Mouse (Mus musculus) embryonic facial prominence, embryonic 10.5 days (tissue): ENCODE measurements around the gene Musk. TPM values are rescaled to one million over a fixed set of nuclear protein-coding genes. Genes with fewer than 3 reads are reported as not detected.

Source experiments
- DNase-seq: peaks from one replicate; pipeline ENCODE4 v3.0.0-alpha.2; 2017; ENCODE audit warnings: low spot score
- H3K27ac ChIP-seq: fragments of 300-500 bp; sonication (generic); replicated peaks from 2 replicates; pipeline ENCODE4 v1.5.1; 2016; ENCODE audit warnings: mild to moderate bottlenecking
- H3K27me3 ChIP-seq: fragments of 300-500 bp; sonication (generic); replicated peaks from 2 replicates; pipeline ENCODE4 v1.6.1; 2016; ENCODE audit warnings: low read depth, mild to moderate bottlenecking; ENCODE audit not compliant: poor library complexity, severe bottlenecking
- H3K36me3 ChIP-seq: fragments of 300-500 bp; sonication (generic); replicated peaks from 2 replicates; pipeline ENCODE4 v1.6.1; 2016; ENCODE audit warnings: mild to moderate bottlenecking, moderate library complexity
- H3K4me1 ChIP-seq: fragments of 300-500 bp; sonication (generic); 2 replicates; pipeline ENCODE4 v1.6.1; 2016
- H3K4me3 ChIP-seq: fragments of 300-500 bp; sonication (generic); 2 replicates; pipeline ENCODE4 v1.5.1; 2016; ENCODE audit warnings: mild to moderate bottlenecking, moderate library complexity
- H3K9me3 ChIP-seq: fragments of 300-500 bp; sonication (generic); 2 replicates; pipeline ENCODE4 v1.6.1; 2016; ENCODE audit warnings: mild to moderate bottlenecking
- WGBS: fragments of 180-500 bp; shearing (Covaris S2); methylation state at CpG from one replicate; pipeline ENCODE4 v1.1.7; 2016; 5-methylcytosine and 5-hydroxymethylcytosine counted together
- polyA plus RNA-seq: library from polyadenylated mRNA; unstranded; fragments of >200 nt; fragmentation: Nextera tagmentation; extraction: Ambion mirVana; gene quantifications from 2 replicates; pipeline ENCODE4 v1.2.1, GENCODE M21; 2016

Gene Musk
- polyA plus RNA-seq, 1 experiment from 2014 or later = 0.22 TPM

DNA sequence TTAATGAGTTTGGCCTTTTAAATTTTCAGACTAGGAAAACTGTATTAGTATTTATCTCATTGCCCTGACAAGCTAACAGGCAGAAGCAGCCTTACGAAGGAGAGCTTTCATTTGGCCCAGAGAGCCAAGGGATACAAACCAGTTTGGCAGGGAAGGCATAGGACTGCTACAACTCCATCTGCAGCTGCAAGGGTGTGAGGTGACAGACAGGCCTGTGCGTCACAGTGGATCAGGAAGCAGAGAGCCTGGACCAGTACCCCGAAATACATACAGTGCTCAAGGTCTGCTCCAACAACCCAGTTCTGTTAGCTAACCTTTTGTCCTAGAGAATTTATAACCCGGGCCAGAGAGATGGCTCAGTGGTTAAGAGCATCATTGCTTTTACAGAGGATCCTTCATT lies 42.5 kb downstream of the Musk start:
- 81% methylated on average over 4 of the region's 4 CpGs for WGBS
- H3K27ac ChIP-seq = no peak overlapping the region
- peaks cover 14% of the 10 kb centered on the region for H3K4me1 ChIP-seq
- H3K36me3 ChIP-seq = no peaks in the 10 kb centered on the region
- no peak overlapping the region for H3K4me3 ChIP-seq
- H3K9me3 ChIP-seq = no peaks in the 10 kb centered on the region
- no peak for DNase-seq
- H3K27me3 ChIP-seq = no peaks in the 10 kb centered on the region

DNA sequence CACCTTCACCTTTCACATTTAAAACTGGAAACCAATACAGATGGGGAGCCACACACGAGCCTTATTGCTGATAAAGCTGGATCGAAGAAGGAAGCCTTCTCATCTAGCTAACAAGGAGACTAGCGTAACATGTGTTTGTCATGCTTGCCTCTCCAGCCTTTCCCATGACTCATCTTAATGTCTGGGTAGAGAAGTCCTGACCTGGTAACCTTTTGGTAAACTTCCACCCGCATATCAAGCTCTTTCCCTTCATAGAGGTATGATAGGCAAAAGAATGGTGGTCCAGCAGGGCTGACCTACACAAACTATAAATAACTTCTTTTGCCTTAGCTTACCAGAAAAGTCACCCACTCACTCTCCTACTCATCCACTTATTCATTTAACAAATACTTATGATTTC lies 44.3 kb downstream of the Musk start:
- no peak overlapping the region for H3K4me3 ChIP-seq
- no peak for DNase-seq
- no peak overlapping the region for H3K27ac ChIP-seq
- H3K36me3 ChIP-seq = no peaks in the 10 kb centered on the region
- H3K4me1 ChIP-seq = peaks cover 14% of the 10 kb centered on the region
- WGBS = 87% methylated on average over 4 of the region's 4 CpGs
- no peaks in the 10 kb centered on the region for H3K9me3 ChIP-seq
- H3K27me3 ChIP-seq = no peaks in the 10 kb centered on the region

DNA sequence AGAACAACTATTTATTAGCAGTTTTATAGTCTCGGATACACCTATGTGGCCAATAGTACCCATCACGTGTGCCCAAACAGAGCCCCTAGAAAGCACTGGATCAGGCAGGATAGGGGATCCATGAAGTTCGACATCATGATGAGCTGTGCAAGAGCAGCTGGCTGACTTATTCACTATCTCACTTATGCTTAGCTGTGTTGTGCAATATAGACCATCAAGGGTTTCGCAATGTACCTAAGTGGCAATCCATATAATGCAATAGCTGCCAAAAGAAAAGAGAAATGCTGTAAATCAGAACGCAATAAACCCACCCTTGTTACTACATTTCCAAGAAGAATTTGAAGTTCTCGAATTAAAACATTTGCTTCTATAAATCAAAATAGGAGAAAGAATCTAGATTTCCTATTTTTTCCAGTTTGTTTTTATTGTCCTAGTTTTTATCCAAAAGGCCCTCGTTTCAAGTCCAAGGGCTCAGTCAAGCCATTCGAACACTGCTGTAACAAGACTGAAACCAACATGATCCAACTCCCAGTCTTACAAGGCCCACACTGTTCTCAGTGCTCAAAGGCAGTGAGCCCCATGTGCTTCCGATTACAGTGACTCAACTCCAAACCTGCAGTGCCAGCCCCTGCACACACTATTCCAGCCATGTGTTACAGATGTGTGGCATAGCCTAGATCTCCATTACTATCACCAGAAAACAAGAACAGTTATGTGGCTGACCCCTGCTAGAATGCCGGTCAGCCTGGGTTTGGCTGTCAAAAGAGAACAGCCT lies 45.3 kb downstream of the Musk start:
- Histone ChIP-seq H3K27me3 (no peaks in the 10 kb centered on the region), H3K27ac (no peak overlapping the region), H3K4me3 (no peak overlapping the region), H3K36me3 (no peaks in the 10 kb centered on the region), H3K4me1 (peaks cover 14% of the 10 kb centered on the region), H3K9me3 (no peaks in the 10 kb centered on the region)
- DNase-seq = peak; percentile 62
- WGBS = 77% methylated on average over 10 of the region's 10 CpGs

DNA sequence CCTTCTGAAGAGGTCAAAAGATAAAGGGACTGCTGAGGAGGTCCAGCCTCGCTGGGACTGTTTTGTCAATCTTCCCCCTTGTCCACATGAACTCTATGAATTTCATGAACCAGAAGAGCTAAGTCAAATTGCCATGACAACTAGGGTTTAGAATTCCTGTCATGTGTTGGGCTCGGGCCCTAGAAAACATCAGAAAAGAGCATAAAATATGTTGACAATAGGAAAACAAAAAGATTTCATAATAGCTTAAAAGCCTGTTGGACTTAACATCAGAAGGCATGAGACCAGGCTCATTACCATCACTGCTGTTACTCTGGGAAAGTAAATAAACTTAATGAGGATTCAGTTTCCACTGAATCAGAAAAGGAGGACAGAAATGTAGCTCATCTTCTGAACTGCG lies 46.6 kb downstream of the Musk start:
- Histone ChIP-seq H3K27ac (no peak overlapping the region), H3K36me3 (no peaks in the 10 kb centered on the region), H3K4me3 (no peak overlapping the region), H3K9me3 (no peaks in the 10 kb centered on the region), H3K27me3 (no peaks in the 10 kb centered on the region), H3K4me1 (peaks cover 5% of the 10 kb centered on the region; the same call in 1 of the 2 replicates)
- no peak for DNase-seq
- 54% methylated on average over 3 of the region's 3 CpGs for WGBS

DNA sequence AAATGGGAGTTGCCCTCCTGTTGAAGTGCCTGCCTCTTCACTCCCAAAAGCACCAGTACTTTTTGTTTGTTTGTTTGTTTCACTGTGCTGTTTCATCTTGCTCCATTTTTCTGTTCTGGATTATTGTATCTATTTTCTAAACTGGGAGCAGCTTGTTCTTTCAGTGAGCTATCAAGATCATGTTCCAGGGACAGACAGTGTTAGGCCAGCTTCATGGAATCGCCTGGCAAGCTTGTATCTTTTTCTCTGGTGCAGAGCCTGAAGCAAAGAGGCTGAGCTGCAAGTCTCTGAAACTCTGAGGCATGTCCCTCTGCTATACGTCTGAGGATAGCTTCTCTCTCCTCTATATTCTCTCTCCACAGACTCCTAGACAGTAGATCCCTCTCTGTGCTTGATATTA lies 50.5 kb downstream of the Musk start:
- WGBS = 75% methylated on average over 2 of the region's 2 CpGs
- no peak for DNase-seq
- no peak overlapping the region for H3K27ac ChIP-seq

DNA sequence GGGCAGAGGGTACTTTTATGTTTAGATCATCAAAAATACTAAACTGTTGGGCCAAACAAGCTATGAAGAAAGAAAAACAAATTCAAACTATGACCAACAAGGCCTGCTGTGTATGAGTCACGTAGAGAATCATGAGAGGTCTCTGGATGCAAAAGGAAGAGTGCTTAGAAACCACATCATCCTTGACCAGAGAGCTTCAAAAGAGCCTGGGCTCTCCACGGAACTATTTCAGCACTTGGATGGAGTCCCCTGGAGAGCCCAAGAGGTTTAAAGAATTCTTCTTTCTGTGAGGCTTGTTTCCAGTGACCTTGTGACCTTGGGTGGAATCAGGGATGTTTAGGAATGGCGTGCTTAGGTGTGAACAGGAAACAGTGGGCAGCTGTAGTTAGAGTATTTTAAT lies 53.5 kb downstream of the Musk start:
- no peaks in the 10 kb centered on the region for H3K9me3 ChIP-seq
- DNase-seq = no peak
- H3K4me1 ChIP-seq = peaks cover 8% of the 10 kb centered on the region
- no peaks in the 10 kb centered on the region for H3K36me3 ChIP-seq
- no peaks in the 10 kb centered on the region for H3K27me3 ChIP-seq
- WGBS = 29% methylated on average over 3 of the region's 3 CpGs
- H3K4me3 ChIP-seq = no peak overlapping the region
- no peak overlapping the region for H3K27ac ChIP-seq

More for the DNA sequence above, 50.5 kb downstream of the Musk start:
- Histone ChIP-seq H3K4me3 (no peak overlapping the region), H3K36me3 (no peaks in the 10 kb centered on the region), H3K27me3 (no peaks in the 10 kb centered on the region), H3K4me1 (peaks cover 12% of the 10 kb centered on the region), H3K9me3 (no peaks in the 10 kb centered on the region)

DNA sequence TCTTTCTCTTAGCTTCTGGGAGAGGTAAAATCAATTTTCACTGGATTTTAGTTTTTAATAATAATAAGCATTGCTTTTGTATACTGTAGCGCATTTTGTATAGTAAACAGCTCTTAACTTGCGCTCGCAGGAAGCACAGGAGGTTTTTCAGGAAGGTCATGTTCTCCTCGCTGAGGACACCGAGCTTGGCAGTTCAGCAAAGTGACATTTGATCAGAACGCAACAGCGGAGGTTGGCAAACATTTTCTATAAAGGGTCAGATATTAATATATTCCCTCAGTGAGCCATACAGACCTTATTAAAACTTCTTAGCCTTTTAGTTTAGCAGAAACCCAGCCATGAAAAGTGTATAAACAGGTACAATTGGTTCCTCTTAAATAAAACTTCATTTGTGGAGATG lies 64.4 kb downstream of the Musk start:
- no peak for DNase-seq
- H3K4me1 ChIP-seq = peaks cover 4% of the 10 kb centered on the region
- no peak overlapping the region for H3K27ac ChIP-seq
- H3K9me3 ChIP-seq = no peaks in the 10 kb centered on the region
- no peaks in the 10 kb centered on the region for H3K27me3 ChIP-seq
- 92% methylated on average over 7 of the region's 7 CpGs for WGBS
- no peak overlapping the region for H3K4me3 ChIP-seq
- H3K36me3 ChIP-seq = no peaks in the 10 kb centered on the region

DNA sequence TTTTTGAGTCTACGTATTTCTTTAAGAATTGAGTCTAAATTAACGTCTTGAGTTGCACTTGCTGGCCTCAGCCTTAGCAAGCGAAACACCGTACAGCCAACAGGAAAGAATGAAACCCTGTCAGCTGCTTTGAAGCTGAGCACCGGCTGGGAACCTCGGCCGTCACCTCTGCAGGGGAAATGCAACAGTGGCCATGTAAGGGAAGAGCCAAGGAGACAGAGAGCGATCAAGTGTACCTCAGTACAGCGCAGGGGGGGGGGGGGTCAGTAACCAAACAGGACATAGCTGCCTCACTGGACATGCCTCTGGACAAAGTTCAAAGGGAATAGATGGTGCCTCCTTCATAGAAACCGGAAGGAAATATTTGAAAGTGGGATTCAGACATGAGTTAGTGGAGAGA lies 65.4 kb downstream of the Musk start:
- peaks cover 4% of the 10 kb centered on the region for H3K4me1 ChIP-seq
- no peak for DNase-seq
- no peaks in the 10 kb centered on the region for H3K36me3 ChIP-seq
- H3K27ac ChIP-seq = no peak overlapping the region
- WGBS = 54% methylated on average over 10 of the region's 10 CpGs
- H3K27me3 ChIP-seq = no peaks in the 10 kb centered on the region
- no peaks in the 10 kb centered on the region for H3K9me3 ChIP-seq
- no peak overlapping the region for H3K4me3 ChIP-seq

DNA sequence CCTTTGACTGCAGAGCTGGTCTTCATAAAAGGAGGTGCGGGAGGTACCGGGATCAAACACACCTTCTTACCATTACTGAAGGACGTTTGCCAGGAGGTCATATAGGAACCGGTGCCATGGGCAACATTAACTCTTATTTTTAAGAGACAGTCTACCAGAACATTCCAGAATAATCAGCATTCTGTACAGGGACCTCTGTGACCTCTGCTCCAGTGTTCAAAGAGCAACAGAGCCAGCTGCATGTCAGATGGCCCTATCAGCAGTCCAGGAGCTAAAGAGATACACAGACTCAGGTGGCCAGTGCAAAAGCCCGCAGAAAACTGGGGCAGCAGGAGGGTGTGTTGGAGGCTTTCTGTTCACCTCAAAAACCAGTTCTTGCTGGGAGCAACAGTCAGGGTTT lies 65.8 kb downstream of the Musk start:
- WGBS = 76% methylated on average over 5 of the region's 5 CpGs

DNA sequence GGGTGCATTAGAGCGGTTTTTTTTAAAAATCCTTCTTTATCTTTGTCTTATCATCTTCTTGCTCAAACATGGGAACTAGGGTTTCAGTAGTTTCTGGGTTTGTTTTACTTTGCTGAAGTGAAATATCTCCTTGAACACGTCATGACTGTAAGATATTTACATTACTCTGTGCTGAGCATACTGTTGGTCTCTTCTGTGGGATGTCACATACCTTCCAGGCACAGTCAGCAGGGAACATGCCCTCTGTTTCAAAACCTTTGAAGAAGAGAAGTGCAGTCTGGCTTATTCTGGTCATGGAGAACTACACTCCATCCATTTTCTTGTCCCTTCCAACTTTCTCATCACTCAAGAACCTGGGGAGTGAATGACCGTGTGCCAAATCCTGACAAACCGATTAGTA lies 73.2 kb downstream of the Musk start:
- H3K36me3 ChIP-seq = no peaks in the 10 kb centered on the region
- H3K4me1 ChIP-seq = no peaks in the 10 kb centered on the region
- H3K4me3 ChIP-seq = no peak overlapping the region
- no peak for DNase-seq
- no peaks in the 10 kb centered on the region for H3K9me3 ChIP-seq
- no peak overlapping the region for H3K27ac ChIP-seq
- H3K27me3 ChIP-seq = no peaks in the 10 kb centered on the region
- WGBS = 87% methylated on average over 4 of the region's 4 CpGs

More for the DNA sequence above, 65.8 kb downstream of the Musk start:
- no peaks in the 10 kb centered on the region for H3K27me3 ChIP-seq
- no peaks in the 10 kb centered on the region for H3K36me3 ChIP-seq
- no peak overlapping the region for H3K27ac ChIP-seq
- no peak overlapping the region for H3K4me3 ChIP-seq
- H3K4me1 ChIP-seq = peaks cover 4% of the 10 kb centered on the region
- DNase-seq = no peak
- no peaks in the 10 kb centered on the region for H3K9me3 ChIP-seq

DNA sequence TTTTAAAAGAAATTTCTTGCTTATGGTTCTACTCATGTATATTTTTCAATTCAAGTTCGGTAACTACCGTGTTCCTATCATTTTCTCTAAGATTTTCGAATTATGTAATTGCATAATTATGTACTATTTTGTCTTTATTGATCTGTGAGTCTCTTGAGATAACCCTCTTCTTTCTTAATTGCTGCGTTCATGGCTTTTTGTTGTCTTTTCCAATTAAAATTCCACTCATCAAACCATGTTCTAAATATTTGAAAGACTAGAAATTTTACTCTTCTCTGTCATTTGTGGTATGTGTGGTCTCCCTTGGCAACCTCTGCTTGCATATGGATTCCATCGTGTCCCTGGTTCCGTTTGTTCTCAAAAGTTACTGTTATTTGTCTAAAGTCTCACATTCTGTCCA lies 79.6 kb downstream of the Musk start:
- DNase-seq = no peak
- H3K4me1 ChIP-seq = no peaks in the 10 kb centered on the region
- H3K36me3 ChIP-seq = no peaks in the 10 kb centered on the region
- H3K27me3 ChIP-seq = no peaks in the 10 kb centered on the region
- no peak overlapping the region for H3K4me3 ChIP-seq
- 77% methylated on average over 6 of the region's 6 CpGs for WGBS
- H3K9me3 ChIP-seq = no peaks in the 10 kb centered on the region
- no peak overlapping the region for H3K27ac ChIP-seq

DNA sequence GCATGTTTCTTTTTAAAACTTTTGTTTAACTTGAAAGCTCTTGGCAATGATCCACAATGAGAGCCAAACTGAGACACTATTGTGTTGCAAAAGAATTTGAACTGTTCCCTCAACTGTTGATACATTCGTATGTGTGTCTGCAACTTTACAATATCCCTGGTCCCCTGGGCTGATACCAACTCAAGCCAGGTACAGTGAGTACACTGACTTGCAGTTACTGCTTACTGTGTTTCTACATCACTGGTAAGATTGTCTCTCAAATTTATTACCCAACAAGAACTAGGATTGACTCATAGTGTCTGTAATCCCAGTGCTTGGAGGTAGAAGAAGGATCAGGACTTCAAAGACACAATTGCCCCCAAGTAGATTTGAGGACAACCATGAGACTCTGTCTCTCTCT lies 85.3 kb downstream of the Musk start:
- Histone ChIP-seq H3K36me3 (no peaks in the 10 kb centered on the region), H3K4me1 (no peaks in the 10 kb centered on the region), H3K27me3 (no peaks in the 10 kb centered on the region), H3K9me3 (no peaks in the 10 kb centered on the region), H3K27ac (no peak overlapping the region), H3K4me3 (no peak overlapping the region)
- no peak for DNase-seq
- WGBS = 82% methylated on average over 1 of the region's 1 CpGs

DNA sequence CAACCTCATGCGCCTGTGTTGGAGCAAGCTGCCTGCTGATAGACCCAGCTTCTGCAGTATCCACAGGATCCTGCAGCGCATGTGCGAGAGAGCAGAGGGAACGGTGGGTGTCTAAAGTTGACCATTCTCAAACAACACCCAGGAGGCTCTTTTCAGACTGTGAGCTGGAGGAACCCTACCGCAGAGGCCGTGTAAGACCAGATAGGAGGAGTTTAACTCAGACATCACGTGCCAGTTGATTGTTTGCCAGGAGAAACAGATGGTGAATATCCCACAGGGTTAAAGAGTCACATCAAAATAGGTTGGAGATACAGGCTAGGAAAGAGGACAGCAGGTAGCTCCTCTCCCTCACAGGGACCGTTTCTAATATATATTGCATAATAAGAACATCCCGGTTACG lies 87.8 kb downstream of the Musk start:
- H3K27me3 ChIP-seq = no peaks in the 10 kb centered on the region
- no peaks in the 10 kb centered on the region for H3K36me3 ChIP-seq
- WGBS = 93% methylated on average over 10 of the region's 10 CpGs
- no peak for DNase-seq
- no peaks in the 10 kb centered on the region for H3K4me1 ChIP-seq
- H3K27ac ChIP-seq = no peak overlapping the region
- H3K4me3 ChIP-seq = no peak overlapping the region
- no peaks in the 10 kb centered on the region for H3K9me3 ChIP-seq
